Mouse (Mus musculus): ENCODE measurements around the gene Calr. TPM values are rescaled to one million over a fixed set of nuclear protein-coding genes. Genes with fewer than 3 reads are reported as not detected.

Gene Calr
- 938 and 1,051 TPM in 2 replicates for polyA plus RNA-seq (2015; fragmentation: Nextera tagmentation; extraction: Ambion mirVana)

DNA sequence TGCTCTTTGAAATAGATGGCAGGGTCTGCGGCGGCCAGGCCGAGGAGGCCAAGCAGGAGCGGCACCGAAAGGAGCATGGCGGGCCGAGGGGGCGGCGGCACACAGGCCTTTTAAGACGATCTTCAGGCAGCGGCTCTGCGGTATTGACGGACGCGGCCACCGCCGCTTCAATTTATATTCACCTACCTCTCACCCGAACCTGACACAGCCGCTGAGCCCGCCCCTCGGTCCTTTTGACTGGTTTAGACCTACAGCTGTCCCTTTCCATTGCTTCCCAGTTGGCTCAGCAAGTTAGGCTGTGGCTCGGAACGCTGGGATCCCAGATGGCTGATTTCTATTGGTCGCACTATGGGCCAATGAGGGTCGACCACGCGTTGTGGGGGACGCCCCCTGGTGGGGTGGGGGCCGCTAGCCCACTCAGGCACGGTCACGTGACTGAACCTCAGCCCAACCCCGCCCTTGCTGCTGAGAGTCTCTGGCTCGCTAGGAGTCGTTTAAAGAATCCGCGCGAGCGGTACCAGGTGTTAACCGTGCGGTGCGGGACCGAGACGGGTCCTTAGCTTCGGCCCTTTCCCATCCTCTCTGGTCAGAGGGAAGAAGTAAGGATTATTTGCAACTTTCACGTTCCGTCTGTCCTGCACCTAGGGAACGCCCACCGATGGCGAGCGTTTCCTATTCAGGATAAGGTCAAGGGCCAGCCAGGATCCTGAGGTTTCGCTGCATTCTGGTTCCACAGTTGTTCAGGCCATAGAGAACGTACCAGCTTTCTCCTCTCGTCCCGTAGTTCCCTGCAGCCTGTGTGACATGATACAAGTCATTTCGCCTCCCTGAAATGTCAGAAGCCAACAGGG is at the start of gene Calr:
TSS of gene Calr (minus strand) at position 213 of the 851 bp plus-strand sequence.
- Histone ChIP-seq H3K4me1 (peaks cover 14% of the 10 kb centered on the region), H3K4me3 (replicated peaks) (peak within 1 kb of the TSS; percentile 97), H3K9me3 (no peaks in the 10 kb centered on the region), H3K9ac (peak within 1 kb of the TSS; percentile 97), H3K27ac (peak within 1 kb of the TSS; percentile 87), H3K36me3 (peaks cover 28% of the 10 kb centered on the region), H3K4me2 (peak within 1 kb of the TSS; percentile 78), H3K27me3 (replicated peaks) (no peaks in the 10 kb centered on the region)
- under 1% methylated on average over 55 of the region's 55 CpGs for WGBS
- peak; percentile 100 for ATAC-seq (ENCODE audit: insufficient read depth, low FRiP score, low read depth)

DNA sequence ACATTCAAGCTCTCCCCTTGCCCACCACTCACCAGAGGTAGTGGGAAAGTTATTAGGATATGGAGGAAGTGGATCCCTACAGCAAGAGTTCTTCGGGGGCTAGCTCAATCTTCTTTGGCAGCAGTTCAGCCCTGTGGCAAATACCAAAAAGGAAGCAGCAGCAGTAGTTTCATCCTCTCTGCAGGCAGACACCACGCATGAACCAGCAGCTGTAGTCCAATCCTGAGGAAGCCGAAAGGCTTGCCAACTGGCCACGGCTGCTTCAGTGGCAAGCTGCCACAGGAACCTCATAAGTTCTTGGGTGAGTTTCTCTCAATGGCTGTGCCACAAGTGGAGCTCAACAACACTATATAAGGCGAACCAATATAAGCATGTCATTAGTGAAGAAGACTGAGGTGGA is 49.2 kb upstream of the Calr start:
- Histone ChIP-seq H3K36me3 (no peaks in the 10 kb centered on the region), H3K4me2 (no peak overlapping the region), H3K9me3 (no peaks in the 10 kb centered on the region), H3K27ac (no peak overlapping the region), H3K4me1 (peaks cover 6% of the 10 kb centered on the region), H3K27me3 (replicated peaks) (no peaks in the 10 kb centered on the region), H3K9ac (no peak overlapping the region), H3K4me3 (replicated peaks) (no peak overlapping the region)
- no peak for ATAC-seq (ENCODE audit: insufficient read depth, low FRiP score, low read depth)
- WGBS, result 87% methylated on average over 5 of the region's 5 CpGs

DNA sequence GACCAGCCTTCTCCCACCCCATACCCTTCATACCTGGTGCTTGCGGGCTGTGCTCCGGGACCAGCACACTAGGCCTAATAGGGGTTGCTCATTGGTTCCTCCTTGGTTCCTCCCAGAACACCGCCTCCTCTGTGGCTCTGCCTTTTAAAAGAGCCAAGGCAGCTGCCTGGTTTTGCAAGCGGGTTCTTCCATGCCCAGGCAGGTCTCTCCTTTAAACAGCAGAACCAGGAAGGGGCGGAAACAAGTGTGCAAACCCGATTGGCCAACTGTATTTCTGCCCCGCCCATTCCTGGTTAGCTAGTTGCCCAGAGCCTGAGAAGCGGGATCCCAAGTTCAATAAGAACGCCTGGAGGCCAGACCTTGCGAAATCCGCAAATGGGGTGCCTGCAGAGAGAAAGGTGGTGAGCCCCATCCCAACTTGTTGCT is 47.0 kb upstream of the Calr start, which contains the start of gene Gcdh:
TSS of gene Gcdh (minus strand) at position 213 of the 426 bp plus-strand sequence.
- Histone ChIP-seq H3K9me3 (no peaks in the 10 kb centered on the region), H3K9ac (peak within 1 kb of the TSS; percentile 68), H3K27ac (no peak within 1 kb of the TSS), H3K4me3 (replicated peaks) (peak within 1 kb of the TSS; percentile 81), H3K27me3 (replicated peaks) (no peaks in the 10 kb centered on the region), H3K4me1 (peaks cover 6% of the 10 kb centered on the region), H3K4me2 (peak within 1 kb of the TSS; percentile 93), H3K36me3 (peaks cover under 1% of the 10 kb centered on the region)
- WGBS, result under 1% methylated on average over 11 of the region's 11 CpGs
- peak; percentile 98 for ATAC-seq (ENCODE audit: insufficient read depth, low FRiP score, low read depth)

DNA sequence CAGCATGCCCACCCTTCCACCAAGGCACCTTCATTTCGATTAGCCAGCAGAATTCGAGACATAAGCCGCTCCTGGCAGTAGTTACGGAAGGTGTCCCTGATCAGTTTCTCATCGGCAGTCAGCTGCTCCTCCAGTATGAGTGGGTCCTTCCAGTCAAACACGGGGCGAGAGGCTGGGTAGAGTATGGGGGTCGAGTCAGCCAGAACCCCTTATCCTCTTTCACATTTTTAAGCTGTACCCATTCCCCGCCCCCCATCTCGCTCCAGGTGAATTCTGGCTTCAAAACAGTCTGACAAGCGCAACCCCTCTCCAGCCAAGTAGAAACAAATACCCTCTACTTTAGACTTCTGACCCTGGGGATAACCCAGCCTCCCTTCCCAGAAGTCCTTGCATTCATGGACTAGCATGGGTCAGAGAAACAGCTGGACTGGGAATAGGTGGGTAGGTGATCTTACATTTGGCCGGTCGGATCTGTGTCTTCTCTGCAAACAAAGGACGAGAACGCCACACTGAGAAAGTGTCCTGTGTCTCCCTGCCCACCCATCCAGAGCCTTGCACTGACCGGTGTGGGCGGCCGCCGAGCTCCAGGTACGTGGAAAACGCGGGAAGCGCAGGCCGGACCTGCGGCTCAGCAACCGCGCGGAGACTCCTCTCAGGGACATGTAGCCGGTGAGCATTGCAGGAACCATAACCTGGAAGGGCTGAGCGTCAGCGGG is 46.4 kb upstream of the Calr start:
- no peaks in the 10 kb centered on the region for H3K9me3 ChIP-seq
- H3K4me3 ChIP-seq (replicated peaks), result peak overlapping the region; percentile 81
- peaks cover 6% of the 10 kb centered on the region for H3K4me1 ChIP-seq
- H3K27me3 ChIP-seq (replicated peaks), result no peaks in the 10 kb centered on the region
- no peak overlapping the region for H3K27ac ChIP-seq
- peak; percentile 12 for ATAC-seq (ENCODE audit: insufficient read depth, low FRiP score, low read depth)
- peak overlapping the region; percentile 93 for H3K4me2 ChIP-seq
- 10% methylated on average over 31 of the region's 31 CpGs for WGBS
- H3K9ac ChIP-seq, result peak overlapping the region; percentile 68
- peaks cover 6% of the 10 kb centered on the region for H3K36me3 ChIP-seq

DNA sequence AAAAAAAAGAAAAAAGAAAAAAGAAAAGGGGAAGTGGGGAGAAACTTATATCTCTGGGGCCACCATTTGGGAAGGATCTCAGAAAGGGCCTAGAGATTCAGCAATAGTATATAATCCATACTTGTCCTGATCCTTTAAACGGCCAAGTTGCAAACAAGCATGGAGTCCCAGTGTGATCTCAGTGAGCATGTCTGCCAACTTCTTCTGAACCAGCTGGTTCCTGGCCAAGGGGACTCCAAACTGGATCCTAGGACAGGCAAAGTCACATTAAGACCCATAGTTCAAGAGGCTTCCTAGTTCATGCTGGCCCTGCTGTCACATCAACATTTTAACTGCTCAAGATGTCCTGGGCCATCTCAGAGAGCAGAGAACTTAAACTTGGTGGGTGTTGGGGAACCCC is 42.4 kb upstream of the Calr start:
- Histone ChIP-seq H3K9me3 (no peaks in the 10 kb centered on the region), H3K27me3 (replicated peaks) (no peaks in the 10 kb centered on the region), H3K9ac (no peak overlapping the region), H3K4me1 (peaks cover 6% of the 10 kb centered on the region), H3K27ac (no peak overlapping the region), H3K4me2 (no peak overlapping the region), H3K4me3 (replicated peaks) (no peak overlapping the region), H3K36me3 (peaks cover 7% of the 10 kb centered on the region)
- WGBS, result 81% methylated on average over 1 of the region's 1 CpGs
- ATAC-seq (ENCODE audit: insufficient read depth, low FRiP score, low read depth), result no peak

DNA sequence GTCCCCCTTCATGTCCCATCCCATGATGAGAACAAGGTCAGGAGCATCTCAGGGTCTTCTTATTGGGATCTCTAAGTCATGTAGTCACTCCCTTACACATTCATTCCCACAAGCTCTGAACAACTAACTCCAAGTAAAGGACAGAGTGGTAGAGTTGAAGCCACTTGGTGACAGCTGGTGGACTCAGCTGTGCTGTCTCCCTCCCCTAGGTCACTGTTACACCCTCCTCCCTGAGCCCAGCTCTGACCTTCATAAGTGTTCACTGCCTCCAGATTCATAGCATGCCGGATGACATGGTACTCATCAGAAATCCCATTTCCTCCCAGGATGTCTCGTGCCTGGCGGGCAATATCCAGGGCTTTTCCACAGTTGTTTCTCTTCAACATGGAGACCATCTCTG is 41.5 kb upstream of the Calr start:
- peaks cover 7% of the 10 kb centered on the region for H3K36me3 ChIP-seq
- no peak overlapping the region for H3K9ac ChIP-seq
- ATAC-seq (ENCODE audit: insufficient read depth, low FRiP score, low read depth), result no peak
- H3K4me2 ChIP-seq, result no peak overlapping the region
- 84% methylated on average over 3 of the region's 3 CpGs for WGBS
- no peaks in the 10 kb centered on the region for H3K27me3 ChIP-seq (replicated peaks)
- no peak overlapping the region for H3K4me3 ChIP-seq (replicated peaks)
- H3K4me1 ChIP-seq, result peaks cover 6% of the 10 kb centered on the region
- no peak overlapping the region for H3K27ac ChIP-seq
- H3K9me3 ChIP-seq, result no peaks in the 10 kb centered on the region

DNA sequence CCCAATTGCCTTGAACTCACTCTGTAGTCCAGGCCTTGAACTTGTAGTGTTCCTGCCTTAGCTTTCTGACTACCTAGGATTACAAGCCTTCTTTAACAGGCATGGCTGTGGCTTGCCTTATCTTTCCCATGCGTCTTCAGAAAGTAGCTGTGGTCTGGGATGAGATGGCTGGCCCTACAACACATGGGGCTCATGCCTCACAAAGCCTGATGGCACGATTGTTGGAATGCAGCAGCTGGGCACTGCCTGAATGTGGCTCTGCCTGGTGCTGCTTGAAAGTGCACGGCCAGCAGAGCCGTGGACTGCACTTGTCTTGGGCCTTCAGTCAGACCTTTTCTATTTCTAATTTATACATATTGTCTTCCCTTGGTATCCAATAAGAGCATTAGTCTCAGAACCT is 38.0 kb upstream of the Calr start:
- no peaks in the 10 kb centered on the region for H3K9me3 ChIP-seq
- no peak overlapping the region for H3K27ac ChIP-seq
- no peaks in the 10 kb centered on the region for H3K27me3 ChIP-seq (replicated peaks)
- 88% methylated on average over 4 of the region's 4 CpGs for WGBS
- no peak overlapping the region for H3K4me3 ChIP-seq (replicated peaks)
- H3K9ac ChIP-seq, result no peak overlapping the region
- H3K36me3 ChIP-seq, result peaks cover 7% of the 10 kb centered on the region
- ATAC-seq (ENCODE audit: insufficient read depth, low FRiP score, low read depth), result no peak
- no peaks in the 10 kb centered on the region for H3K4me1 ChIP-seq
- no peak overlapping the region for H3K4me2 ChIP-seq

DNA sequence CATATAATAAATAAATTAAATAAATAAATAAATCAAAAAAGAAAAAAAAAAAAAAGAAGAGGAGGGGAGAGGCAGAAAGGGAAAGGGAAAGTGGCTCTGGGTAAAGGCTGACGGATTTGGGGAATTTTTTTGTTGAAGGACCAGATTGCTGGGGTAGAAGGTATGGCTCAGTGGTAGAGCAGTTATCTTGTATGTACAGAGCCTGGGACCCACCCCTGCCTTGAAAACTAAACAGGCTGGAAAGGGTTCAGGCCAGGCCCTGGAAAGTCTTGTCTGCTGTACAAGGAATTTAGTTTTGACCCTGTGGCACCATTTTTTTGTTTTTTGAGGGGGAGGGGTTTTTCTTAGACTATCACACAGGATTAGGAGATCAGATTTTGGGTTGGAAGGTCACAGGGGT is 32.2 kb upstream of the Calr start:
- 80% methylated on average over 1 of the region's 1 CpGs for WGBS
- no peaks in the 10 kb centered on the region for H3K36me3 ChIP-seq
- no peak overlapping the region for H3K4me2 ChIP-seq

DNA sequence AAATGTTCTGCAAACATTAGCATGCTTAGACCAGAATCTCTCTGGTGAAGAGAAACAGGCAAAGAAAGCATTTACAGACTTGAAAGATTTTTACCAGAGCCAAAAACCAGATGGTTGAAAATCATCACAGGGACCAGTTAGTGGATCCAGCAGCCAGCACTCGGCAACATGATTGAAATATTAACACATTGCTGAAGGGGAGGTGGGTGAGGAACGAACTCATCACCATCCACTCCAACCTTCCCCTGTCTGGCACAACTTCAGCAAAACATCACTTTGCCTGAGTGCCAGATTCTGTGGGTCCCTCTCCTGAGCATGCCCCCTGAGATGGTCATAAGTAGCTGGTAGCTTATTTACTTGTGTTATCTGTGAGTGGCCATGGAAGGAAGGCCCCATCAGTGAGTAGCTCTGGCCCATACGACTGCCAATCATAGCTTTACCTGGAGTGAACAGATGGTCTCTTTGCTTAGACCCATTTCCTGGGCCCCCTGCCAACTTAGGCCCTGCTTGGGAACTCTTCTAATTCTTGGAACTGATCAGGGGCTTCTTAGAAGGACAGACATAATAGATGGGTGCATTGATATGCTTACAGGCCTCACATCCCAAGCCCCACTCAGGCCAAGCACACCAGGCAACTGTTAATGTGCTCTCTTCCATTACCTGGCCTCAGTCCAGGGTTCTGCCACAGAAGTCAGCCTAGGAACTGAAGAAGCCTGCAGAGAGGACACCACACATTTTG is 30.7 kb upstream of the Calr start:
- WGBS, result 75% methylated on average over 3 of the region's 3 CpGs
- Histone ChIP-seq H3K9me3 (no peaks in the 10 kb centered on the region), H3K27ac (no peak overlapping the region), H3K4me3 (replicated peaks) (no peak overlapping the region), H3K27me3 (replicated peaks) (no peaks in the 10 kb centered on the region), H3K9ac (no peak overlapping the region), H3K36me3 (no peaks in the 10 kb centered on the region), H3K4me1 (peaks cover 6% of the 10 kb centered on the region), H3K4me2 (no peak overlapping the region)
- no peak for ATAC-seq (ENCODE audit: insufficient read depth, low FRiP score, low read depth)

More for the DNA sequence above, 32.2 kb upstream of the Calr start:
- Histone ChIP-seq H3K9ac (no peak overlapping the region), H3K4me1 (no peaks in the 10 kb centered on the region), H3K4me3 (replicated peaks) (no peak overlapping the region), H3K27me3 (replicated peaks) (no peaks in the 10 kb centered on the region), H3K9me3 (no peaks in the 10 kb centered on the region), H3K27ac (no peak overlapping the region)
- ATAC-seq (ENCODE audit: insufficient read depth, low FRiP score, low read depth), result no peak

DNA sequence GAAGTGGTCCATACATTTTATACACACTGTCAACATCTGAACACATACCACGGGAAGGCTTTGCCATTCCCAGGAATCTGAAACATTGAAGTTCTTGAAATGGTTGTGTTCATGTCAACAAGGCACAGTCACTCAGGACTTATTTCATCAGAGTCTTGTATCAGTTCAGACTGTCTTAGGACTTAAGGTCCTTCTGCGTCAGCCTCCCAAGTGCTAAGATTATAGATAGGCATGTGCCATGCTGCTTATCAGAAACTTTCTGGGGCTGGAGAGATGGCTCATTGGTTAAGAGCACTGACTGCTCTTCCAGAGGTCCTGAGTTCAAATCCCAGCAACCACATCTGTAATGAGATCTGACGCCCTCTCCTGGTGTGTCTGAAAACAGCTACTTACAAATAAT is 27.6 kb upstream of the Calr start:
- Histone ChIP-seq H3K27ac (no peak overlapping the region), H3K4me3 (replicated peaks) (no peak overlapping the region), H3K4me2 (no peak overlapping the region), H3K36me3 (peaks cover 4% of the 10 kb centered on the region; the same call in 1 of the 2 replicates), H3K4me1 (peaks cover 14% of the 10 kb centered on the region), H3K9ac (no peak overlapping the region), H3K27me3 (replicated peaks) (no peaks in the 10 kb centered on the region), H3K9me3 (no peaks in the 10 kb centered on the region)
- no peak for ATAC-seq (ENCODE audit: insufficient read depth, low FRiP score, low read depth)
- 89% methylated on average over 3 of the region's 3 CpGs for WGBS

DNA sequence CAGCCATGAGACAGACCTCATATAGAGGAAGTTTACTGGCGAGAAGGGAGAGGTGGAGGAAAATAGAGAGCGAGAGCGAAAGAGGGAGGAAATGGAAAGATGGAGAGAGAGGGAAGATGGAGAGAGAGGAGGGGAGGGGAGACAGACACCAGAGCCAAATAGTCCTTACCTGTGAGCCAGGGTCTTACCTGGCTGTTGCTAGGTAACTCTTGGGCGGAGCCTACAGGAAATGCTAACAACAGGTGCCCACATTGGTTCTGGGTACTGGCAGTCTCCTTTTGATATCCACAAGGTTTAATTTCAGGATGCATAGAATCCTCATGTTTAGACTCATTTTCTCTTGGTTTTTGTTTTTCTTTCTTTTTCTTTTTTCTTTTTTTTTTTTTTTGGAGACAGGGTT is 26.3 kb upstream of the Calr start:
- H3K27me3 ChIP-seq (replicated peaks), result no peaks in the 10 kb centered on the region
- H3K4me3 ChIP-seq (replicated peaks), result peak overlapping the region; percentile 53
- ATAC-seq (ENCODE audit: insufficient read depth, low FRiP score, low read depth), result no peak
- no peaks in the 10 kb centered on the region for H3K9me3 ChIP-seq
- H3K9ac ChIP-seq, result 0 out of 2 replicates have a peak overlapping the region, but pooled peaks have one; percentile 34
- 63% methylated on average over 4 of the region's 4 CpGs for WGBS
- H3K36me3 ChIP-seq, result peaks cover 12% of the 10 kb centered on the region
- H3K4me2 ChIP-seq, result peak overlapping the region; percentile 100
- peaks cover 14% of the 10 kb centered on the region for H3K4me1 ChIP-seq
- H3K27ac ChIP-seq, result no peak overlapping the region

All from stomach, embryonic 15.5 days (tissue).